Mouse (Mus musculus) activated CD4-positive, CD25-positive, alpha-beta regulatory T cell, adult 4 months (primary cell): ENCODE results near the gene Pold3. TPM values are rescaled to one million over a fixed set of nuclear protein-coding genes. Genes with fewer than 3 reads are reported as not detected.
"Not testable (repeated sequence)": the region's sequence is repeated elsewhere in the genome, so short reads cannot be mapped to it uniquely, and the experiment has no call there.

Source experiments
- ATAC-seq: one replicate; pipeline ENCODE4 v1.8.0; 2017
- polyA plus RNA-seq, 2 experiments: library from polyadenylated mRNA; unstranded; fragments of 100-300 nt; shearing (Covaris generic); gene quantifications; one replicate each; pipeline ENCODE4 v1.2.1; 2017

Gene Pold3
- polyA plus RNA-seq, 2 experiments from 2014 or later: 40.6 to 44.4 TPM

GRCm38 (mm10) chr7:100108341-100108740 is 13.0 kb downstream of the Pold3 start:
- ATAC-seq: no peak

GRCm38 (mm10) chr7:100104677-100105076 is 16.7 kb downstream of the Pold3 start:
- ATAC-seq: no peak

GRCm38 (mm10) chr7:100100031-100100595 is 21.3 kb downstream of the Pold3 start:
- ATAC-seq: no peak

- ATAC-seq: no peak
These were observed 34.5 kb downstream of the Pold3 start for GRCm38 (mm10) chr7:100086891-100087290.

GRCm38 (mm10) chr7:100086159-100086755 is 35.1 kb downstream of the Pold3 start:
- no peak for ATAC-seq

- ATAC-seq: no peak
These were observed 37.6 kb downstream of the Pold3 start for GRCm38 (mm10) chr7:100083812-100084211.

- no peak for ATAC-seq
These were observed 38.5 kb downstream of the Pold3 start for GRCm38 (mm10) chr7:100082836-100083235.

- no peak for ATAC-seq
These were observed 41.1 kb downstream of the Pold3 start for GRCm38 (mm10) chr7:100080087-100080781.

- no peak for ATAC-seq
These were observed 44.3 kb downstream of the Pold3 start for GRCm38 (mm10) chr7:100077071-100077470.

- ATAC-seq: no peak
These were observed 45.1 kb downstream of the Pold3 start for GRCm38 (mm10) chr7:100076296-100076695.

GRCm38 (mm10) chr7:100073959-100074358 is 47.4 kb downstream of the Pold3 start:
- no peak for ATAC-seq

GRCm38 (mm10) chr7:100052991-100053390 is 68.4 kb downstream of the Pold3 start:
- not testable (repeated sequence) for ATAC-seq

GRCm38 (mm10) chr7:100051904-100052303 is 69.5 kb downstream of the Pold3 start:
- ATAC-seq: no peak

GRCm38 (mm10) chr7:100046486-100046885 is 74.9 kb downstream of the Pold3 start:
- ATAC-seq: no peak

- ATAC-seq: no peak
These were observed 77.7 kb downstream of the Pold3 start for GRCm38 (mm10) chr7:100043605-100044031.

GRCm38 (mm10) chr7:100043096-100043495 is 78.3 kb downstream of the Pold3 start:
- no peak for ATAC-seq

- no peak for ATAC-seq
These were observed 79.2 kb downstream of the Pold3 start for GRCm38 (mm10) chr7:100042120-100042519.

GRCm38 (mm10) chr7:100036495-100036894 is 84.9 kb downstream of the Pold3 start:
- ATAC-seq: no peak

- no peak for ATAC-seq
These were observed 85.3 kb downstream of the Pold3 start for GRCm38 (mm10) chr7:100036050-100036449.

- ATAC-seq: no peak
These were observed 86.4 kb downstream of the Pold3 start for GRCm38 (mm10) chr7:100034815-100035463.

GRCm38 (mm10) chr7:100033672-100034071 is 87.7 kb downstream of the Pold3 start:
- ATAC-seq: no peak
